Mouse (Mus musculus) left cerebral cortex, postnatal 4 days (tissue): ENCODE data around the gene Mn1. TPM values are rescaled to one million over a fixed set of nuclear protein-coding genes. Genes with fewer than 3 reads are reported as not detected.

Source experiments
- DNase-seq: peaks from one replicate; pipeline ENCODE4 v3.0.0-alpha.2; 2022
- intact Hi-C: fragments of 180-260 bp; cut with DNase I; formaldehyde crosslinking; loops from one replicate; pipeline ENCODE4 v1.15.1; 2025
- total RNA-seq, 2 experiments: library from RNA; stranded (reverse); gene quantifications; 2 replicates each; pipeline ENCODE4 v1.2.3; 2021

Mn1 gene
- total RNA-seq, result 100 to 1,000 TPM; 129 to 135 TPM

DNA sequence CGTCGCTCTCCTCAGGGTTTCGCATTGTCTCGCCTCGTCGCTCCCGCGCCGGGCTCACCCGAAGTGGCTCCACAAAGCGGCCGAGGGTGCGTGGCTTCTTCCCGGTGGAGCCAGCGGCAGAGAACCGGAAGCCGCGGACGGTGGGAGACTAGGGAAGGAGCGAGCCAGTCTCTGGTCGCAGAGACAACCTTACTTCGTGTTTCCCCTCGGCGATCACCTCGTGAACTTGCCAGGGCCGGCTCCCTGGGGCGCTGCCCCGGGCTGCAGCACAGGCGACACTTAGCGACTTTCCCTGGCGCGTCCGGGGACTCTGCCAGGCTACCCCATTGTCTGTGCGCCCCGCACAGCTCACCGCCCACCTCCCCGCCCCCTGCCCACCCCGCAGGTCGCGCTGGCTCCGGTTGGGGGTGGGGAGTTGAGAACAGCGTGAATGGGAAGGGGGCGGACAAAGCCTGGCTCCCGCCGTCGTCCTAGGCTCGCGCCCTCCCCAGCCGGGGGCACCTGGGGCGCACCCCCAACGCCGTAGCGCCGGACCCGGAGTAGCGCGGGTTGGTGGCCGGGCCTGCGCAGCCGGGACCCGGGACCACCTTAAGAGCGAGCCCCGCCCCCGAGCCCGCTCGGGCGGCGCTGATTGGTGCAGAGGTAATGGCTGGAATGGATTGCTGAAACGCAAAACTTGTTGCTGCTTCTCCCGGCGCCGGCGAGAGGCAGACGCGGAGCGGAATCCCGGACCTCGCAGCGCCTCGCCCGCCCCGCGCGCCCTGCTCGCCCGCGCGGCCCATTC lies at the start of gene Mn1:
Gene Mn1, plus strand, starts transcription at position 772 of the 784 bp plus-strand sequence.
- intact Hi-C loops, result loop anchor here (5.0 to 10.0 kb wide), 3 partner anchors 246 to 788 kb away; no protein-coding TSS in a partner anchor
- peak; percentile 90 for DNase-seq

DNA sequence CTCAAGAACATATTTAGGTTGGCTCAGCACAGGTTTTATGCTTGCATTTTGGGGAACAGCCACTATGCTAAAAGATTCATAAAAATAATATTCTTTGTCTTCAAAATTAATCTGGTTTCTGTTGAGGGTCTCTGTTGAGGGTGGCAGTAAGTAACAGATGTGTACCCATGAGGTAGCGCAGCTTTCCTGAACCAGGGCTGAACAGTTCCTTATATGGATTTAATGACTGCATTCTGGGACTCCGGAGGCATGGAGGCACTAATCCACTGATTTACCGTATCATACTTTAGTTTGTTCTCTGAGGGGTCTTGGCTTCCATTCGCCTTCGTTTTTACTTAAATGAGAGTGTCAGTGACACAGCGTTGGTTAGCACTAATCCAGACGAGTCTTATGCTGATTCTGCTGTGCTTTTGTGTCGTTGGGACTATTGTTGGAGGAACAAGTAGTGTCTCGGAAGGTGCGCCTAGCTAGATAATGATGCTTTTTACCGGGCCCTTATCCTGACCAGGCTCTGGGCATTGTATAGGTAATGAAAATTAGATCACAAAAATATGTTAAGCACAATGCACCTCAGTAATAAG lies 49.1 kb upstream of the Mn1 start:
- intact Hi-C loops, result no loop called here
- no peak for DNase-seq

DNA sequence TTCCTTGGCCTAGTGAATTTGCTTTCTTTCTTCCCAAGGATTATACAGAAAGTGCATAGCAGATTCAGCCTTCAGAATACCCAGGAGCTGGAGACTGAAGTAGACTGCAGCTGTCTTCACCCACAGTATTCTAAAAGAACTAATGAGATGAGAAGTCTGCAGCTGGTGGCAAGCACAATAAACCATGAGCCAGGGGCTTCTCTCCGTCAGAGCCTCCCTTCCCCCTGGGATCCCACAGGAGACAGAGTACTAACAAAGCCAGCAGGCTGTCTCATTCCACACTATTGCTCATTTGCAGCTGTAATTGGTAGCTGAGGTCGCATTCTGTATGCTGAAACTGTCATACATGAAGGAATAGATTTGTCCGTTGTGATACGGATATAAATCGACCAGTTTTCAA lies 48.6 kb upstream of the Mn1 start:
- DNase-seq, result no peak
- intact Hi-C loops, result no loop called here

DNA sequence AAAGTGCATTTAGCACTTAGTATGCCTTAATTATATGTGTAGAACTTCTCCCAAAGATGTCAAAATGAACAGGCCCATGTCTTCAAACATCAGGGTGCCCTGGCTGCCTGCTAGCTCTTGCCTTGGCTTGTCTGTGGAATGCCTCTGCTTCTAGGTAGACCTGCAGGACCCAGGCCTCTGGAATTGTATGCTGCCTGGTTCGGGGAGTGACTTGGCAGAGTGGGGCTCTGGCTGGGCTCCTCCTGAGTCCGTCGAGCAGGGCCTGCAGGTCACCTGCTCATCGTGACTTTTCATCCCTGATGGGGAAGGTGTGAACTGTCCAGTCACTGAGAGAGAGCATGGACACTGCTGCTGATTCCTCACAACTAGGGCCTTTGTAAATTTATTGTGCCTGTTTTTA lies 41.5 kb upstream of the Mn1 start:
- no peak for DNase-seq
- intact Hi-C loops, result no loop called here

DNA sequence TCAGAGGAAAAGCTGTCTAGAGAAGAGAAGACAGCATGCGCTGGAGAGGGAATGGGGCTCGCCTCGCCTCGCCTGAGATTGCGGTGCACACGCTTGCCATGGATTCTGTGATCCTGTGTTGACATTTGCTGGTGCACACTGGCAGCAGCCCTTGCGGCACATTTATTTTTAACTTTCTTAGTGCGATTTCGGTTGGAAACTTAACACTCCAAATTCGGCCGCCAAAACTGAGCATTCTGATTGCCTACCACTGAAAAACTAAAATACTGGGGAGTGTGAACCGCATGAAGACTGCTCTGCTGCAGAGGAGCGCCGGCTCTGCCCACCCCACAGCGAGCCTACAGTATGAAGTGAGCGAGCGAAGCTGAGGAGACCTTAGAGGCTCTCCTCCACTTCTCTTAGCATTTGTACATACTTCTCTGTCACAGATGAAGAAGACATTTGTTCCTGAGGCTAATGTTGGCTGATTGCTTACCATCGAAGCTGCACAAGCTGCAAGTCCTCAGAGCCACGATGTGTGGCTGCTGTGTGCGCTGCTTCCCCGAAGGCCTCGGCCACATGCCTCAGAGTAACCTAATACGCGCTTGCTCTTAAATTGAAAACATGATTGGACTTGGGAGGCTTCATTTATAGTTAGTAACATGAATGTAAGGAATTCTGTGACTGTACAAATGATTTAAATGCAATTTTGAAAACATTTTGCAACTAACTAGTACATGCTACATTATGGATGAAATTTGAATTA lies 40.7 kb upstream of the Mn1 start:
- DNase-seq, result no peak
- intact Hi-C loops, result no loop called here

DNA sequence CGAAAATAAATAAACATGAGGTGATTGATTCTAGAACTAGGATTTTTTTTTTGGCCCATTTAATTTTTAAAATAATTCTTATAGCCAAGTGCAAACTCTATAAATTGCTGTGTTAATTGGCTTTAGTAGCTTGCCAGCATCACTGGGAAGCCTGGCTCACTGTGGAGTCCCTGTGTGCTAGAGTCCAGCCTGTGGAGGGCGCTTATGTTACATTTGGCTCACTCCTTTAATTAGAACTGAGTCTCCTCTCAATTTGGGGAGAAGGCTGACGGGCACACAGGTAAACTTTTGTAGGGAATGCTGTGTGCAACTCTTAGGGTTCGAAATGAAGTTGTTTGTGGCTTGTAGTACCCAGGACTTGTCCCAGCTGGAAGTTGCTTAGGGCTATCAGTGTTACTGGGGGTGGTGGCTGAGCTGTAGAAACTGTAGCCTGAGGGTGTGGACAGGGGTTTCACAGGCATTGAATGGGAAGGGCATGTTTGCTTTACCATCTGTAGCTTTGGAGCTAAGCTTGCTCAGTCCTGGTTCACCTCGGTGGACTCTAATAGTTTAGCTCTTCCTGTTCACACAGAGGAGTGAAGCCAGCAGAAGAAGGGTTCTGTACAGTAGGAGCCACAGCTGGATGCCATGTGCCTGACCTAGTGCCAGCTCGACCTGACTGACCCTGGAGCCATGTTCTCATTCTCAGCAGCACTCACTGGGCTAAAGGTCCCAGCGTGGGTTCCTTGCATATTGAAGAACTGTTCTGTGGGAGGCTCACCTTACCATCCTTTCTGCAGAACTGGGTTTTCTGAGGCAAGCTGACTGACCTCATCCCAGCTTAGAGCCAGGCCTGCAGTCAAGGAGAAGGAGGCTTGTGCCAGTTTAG lies 38.8 kb upstream of the Mn1 start:
- DNase-seq, result no peak
- intact Hi-C loops, result no loop called here

DNA sequence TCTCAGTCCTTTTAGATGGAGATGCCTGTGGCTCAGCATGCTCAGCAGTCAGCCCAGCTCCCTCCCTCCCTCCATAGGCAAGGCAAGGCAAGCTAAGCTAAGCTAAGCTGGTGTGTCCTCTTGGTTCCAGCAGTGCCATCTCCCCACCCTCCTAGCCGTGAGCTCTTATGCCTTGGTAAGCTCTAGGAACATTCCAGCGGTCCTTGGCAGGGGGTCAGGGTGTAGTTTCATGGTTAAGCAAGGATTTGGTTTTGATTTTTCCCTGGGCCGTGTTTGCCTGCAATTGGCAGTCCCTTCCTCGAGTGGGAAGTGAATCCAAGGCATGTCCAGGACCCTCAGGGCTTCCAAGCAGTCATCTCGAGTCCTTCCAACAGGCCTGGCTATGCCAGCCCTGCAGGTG lies 33.8 kb upstream of the Mn1 start:
- no peak for DNase-seq
- intact Hi-C loops, result no loop called here

DNA sequence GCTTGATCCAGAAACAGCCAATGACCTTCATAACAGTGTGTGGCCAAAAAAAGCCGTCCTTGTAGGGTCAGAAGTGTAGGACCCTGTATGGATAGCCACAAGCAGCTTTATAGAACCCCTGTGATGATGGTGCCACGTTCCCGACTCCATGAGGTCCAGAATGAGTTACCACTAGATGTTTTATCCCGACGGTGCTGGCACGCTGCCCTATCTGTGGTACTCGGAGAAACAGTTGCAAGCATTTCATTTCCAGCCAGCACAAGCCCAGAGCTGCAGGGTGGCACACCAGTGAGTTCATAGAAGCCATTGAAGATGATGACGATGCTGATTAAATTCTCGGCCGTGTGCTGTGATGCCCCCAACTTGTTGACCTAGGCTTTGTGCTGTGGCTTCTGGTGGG lies 26.3 kb upstream of the Mn1 start:
- intact Hi-C loops, result no loop called here
- DNase-seq, result no peak

DNA sequence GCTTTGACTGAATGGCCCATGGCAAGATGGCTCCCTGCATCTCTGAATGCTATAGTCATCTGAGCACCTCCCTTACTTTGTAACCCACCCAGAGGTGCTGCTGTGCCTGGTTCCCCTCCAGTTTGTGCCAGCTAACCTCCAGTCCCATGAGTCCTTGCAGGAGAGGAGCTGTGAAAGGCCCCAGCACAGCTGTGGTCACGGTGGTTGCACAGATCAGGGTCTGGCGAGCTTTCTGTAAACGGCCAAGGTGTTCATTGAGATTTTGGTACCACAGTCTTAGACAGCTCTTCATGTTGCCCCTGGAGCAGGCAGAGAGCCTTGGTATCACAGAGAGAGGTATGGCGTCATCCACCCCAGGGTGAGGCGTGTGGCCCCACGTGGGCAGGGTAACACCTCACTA lies 25.7 kb upstream of the Mn1 start:
- intact Hi-C loops, result no loop called here
- no peak for DNase-seq

DNA sequence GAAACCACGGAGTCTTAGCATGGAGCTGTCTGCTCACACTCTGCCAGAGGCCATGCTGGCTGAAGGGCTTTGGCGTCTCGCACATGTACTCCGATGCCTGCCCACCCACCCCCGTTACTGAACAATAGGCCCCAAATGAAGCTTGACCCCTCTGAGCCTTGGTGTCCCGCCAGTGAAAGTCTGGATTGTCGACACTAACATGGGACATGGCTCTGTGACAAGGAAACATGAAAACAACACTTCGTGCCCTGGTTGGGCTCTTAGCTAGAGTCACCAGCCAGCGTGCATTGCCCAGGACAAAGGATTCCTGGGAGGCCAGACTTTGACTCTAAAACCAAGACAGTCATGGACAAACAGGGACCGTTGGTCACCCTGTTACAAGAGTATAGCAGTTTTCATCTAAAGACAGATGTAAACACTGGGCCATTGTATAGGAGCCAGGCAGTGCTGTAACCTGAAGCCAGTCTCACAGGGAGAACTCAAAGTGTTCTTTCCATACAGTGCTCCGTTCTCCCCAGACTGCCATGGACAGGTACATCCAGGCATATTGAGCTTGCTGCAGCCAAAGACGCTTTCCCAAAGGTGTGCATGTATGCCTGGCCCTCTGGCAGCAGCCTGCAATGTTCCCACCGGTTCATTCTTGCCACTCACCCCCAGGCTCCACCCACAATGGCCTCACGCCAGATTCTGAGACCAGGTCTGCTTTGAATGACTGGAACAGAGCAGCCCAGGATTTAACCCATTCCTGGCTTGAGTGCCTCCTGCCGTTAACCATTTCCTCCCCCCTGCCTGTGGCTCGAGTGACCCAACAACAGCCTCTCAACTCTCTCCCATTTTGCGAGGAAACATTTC lies 23.6 kb upstream of the Mn1 start:
- intact Hi-C loops, result no loop called here
- peak; percentile 95 for DNase-seq

DNA sequence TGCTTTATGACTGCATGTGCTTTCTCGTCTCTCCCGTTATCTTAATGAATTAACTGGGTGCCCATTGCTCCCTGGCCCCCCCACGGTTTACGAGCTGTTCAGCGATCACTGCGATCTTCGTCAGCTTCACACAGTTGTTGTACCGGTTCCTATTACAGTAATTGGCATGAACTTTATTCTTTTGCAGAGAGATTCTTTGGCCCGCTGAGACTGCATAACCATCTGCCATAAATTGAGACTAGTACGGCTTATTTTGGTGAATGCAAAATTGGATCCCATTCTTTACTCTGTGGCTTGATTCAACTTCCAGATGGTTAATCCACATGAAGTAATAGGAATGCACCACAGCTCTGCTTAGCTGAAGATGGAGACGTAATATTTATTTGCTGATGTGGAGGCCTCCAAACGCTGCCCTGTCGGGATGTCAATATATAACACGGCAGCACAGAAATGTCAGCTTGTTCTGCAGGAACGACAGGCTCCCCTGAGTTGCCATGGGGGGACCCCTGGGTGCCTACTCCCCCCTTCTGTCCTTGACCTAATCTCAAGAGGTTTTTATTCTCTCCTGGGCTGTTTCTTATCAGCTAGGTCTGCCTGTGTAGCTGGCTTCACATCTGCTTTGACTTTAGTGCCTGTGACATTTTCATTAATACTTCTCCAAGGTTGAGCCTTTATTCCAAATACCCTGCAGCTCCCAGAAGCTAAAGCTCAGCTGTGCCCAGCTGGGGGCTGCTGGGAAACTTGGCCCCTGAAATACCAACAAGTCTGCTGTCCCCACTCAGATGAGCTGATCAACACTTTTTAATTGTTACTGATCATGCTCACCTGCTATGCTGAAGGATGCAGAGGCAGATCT lies 22.7 kb upstream of the Mn1 start:
- intact Hi-C loops, result no loop called here
- no peak for DNase-seq

DNA sequence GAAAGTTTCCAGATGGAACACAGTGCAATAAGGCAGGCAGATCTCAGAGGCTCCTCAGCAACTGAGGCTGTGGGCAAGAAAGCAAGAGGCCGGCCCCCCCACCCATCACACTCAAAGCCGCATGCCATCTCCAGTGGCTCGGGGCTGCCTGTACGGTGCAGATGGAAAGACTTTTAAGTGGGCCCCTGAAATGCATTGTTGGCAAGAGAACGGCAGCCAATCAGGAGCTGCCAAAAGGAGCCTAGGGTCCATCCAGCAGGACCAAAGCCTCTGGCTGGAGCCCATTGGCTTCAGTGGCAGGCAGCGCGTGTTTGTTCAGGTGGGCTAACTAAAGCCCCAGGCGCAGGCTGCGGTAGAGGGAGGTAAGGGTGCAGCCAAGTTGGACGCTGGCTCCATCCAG lies 21.4 kb upstream of the Mn1 start:
- no peak for DNase-seq
- intact Hi-C loops, result no loop called here

DNA sequence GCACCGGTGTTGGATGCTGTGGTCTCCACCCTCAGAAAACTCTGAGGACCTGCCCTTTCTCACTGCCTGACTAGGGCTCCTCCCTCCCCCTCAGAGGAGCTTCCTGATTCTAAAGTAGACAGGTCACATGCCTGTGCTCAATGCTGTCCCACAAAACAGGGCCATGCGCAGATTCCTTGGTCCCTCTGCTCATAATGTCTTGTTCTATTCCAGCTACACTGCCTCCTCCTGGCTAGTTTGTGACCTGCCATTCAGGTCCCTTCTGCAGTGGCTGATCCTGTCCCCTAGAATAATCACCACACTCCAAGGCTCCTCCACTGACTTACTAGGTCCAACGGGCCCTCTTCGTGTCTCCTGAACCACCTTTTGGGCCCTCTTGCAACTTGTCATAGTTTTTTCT lies 21.0 kb upstream of the Mn1 start:
- intact Hi-C loops, result no loop called here
- DNase-seq, result no peak

DNA sequence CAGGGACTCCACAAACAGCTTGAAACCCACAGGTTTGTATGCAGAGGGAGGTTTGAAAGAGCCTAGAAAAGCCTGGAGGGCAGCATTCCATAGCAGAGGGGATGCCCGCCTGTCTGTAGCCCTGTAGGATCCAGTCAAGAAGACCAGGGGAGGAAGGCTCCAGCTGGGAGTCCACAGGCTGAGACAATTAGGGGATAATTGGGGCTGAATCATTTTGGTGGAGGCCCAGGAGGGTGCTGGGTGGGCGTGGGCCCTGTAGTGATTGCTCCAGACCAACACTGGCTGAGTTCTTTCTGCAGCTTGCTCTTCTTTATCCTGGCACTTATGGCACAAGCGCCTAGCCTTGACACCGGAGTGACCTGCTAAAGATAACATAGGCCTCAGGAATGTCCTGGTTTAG lies 18.7 kb upstream of the Mn1 start:
- intact Hi-C loops, result no loop called here
- DNase-seq, result no peak

DNA sequence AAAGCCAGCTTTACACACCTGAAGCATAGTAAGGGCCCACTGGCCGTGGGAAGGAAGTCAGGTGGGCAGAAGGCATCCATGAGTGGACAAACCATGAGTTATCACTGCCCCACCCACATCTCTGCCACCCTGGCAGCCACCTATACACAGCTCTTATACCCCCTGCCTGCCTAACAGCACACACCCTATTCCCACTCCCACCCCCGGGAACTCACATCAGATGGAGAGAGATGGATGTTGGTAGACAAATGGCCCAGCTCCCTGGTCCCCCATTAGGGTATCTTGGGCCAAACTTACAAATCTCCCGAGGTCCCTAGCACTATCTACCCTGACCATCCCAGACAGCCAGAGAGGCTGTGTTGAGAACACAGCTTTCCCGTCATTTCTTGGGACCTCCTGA lies 17.9 kb upstream of the Mn1 start:
- no peak for DNase-seq
- intact Hi-C loops, result no loop called here

DNA sequence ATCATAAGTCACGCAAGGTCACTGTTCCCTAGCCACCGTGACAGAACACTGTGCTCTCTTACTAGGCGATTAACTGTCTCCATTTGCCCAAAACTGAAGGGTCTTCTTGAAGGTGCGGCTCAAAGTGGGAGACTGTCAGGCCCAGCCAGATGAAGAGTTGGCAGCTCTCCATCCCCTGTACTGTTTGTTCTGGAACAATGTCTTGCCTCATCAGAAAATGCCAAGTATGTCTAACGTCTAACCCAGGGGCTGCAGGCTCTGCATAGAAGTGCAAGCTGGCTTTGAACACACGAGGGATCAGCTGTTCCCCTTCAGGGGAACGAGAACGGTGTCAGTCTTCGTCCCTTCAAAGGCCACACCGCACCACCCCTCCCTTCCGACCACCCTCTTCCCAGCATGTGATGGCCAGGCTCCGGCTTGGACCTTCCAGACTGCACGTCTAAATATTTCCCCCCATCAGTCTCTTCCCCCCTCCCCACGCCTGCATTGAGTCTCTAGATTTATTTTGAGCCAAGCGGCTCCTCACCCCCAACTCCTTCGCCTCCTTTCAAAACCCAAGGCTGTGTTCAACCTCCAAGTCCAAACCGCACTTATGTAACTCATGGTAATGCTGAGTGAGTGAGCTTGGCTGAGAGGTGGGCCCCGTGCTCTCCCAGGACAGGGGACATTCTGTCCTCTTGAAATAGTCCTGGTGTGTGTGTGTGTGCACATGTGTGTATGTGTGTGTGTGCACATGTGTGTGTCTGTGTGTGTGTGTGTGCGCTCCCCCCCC lies 15.1 kb upstream of the Mn1 start:
- DNase-seq, result no peak

DNA sequence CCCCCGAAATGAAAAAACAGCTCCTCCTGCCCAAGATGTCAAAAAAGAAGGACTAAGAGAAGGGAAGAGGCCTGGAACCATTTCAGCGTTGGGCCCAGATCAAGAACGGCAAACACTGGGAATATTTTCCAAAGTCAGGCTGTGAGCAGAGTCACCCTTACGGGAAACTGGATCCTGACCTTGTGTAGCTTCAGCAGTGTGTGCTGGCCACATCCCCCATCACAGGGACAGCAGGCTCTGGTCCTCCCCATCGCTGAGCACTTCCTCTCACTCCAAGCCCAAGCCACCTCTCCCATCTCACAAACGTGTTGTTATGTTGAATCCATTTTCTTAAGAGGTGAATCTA lies 14.5 kb upstream of the Mn1 start:
- no peak for DNase-seq
- intact Hi-C loops, result no loop called here

More for the DNA sequence above, 15.1 kb upstream of the Mn1 start:
- intact Hi-C loops, result no loop called here

DNA sequence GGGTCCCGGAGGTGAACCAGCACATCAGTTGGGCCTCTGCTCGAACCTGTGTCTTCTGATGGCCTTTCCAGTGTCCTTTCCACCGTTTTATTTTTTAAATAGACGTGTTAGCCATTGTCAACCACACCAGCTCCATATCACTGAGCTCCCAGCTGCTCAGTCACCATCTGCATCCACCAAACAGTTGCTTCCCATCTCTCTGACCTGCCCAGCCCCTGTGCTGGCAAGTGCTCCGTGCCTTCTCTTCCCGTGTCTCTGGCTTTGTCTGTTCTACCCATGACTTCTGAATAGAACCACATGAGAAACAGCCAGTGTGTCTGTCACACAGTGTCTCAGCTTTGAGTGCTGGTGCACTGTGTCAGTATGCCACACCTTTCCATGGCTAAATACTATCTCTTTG lies 12.4 kb upstream of the Mn1 start:
- intact Hi-C loops, result no loop called here

More for the DNA sequence above, 12.4 kb upstream of the Mn1 start:
- DNase-seq, result no peak
